Mouse (Mus musculus): ENCODE measurements around the gene Ifne. TPM values are rescaled to one million over a fixed set of nuclear protein-coding genes. Genes with fewer than 3 reads are reported as not detected.

Ifne gene
- polyA plus RNA-seq, 1 experiment, result 0.42 TPM

- TF ChIP-seq POLR2A (IDR thresholded peaks at IDR 0.05; ENCODE audit: low read depth, low read length) (no peak), CTCF (IDR thresholded peaks at IDR 0.05; ENCODE audit: extremely low read depth, insufficient read length, insufficient replicate concordance, low read depth, low read length) (no peak)
- H3K4me3 ChIP-seq (ENCODE audit: low read depth, low read length), result no peak overlapping the region
- H3K4me1 ChIP-seq (ENCODE audit: control insufficient read depth, insufficient read depth, insufficient read length, low read length), result peaks cover 37% of the 10 kb centered on the region
- peak overlapping the region; percentile 86 for H3K27ac ChIP-seq (ENCODE audit: insufficient read depth, low read depth, low read length)
- no peaks in the 10 kb centered on the region for H3K27me3 ChIP-seq (ENCODE audit: control insufficient read depth, insufficient read depth, low read length)
- peaks cover 5% of the 10 kb centered on the region; the same call in 1 of the 2 replicates for H3K36me3 ChIP-seq (ENCODE audit: control insufficient read depth, insufficient read depth, low read length)
- WGBS, result 29% methylated on average over 5 of the region's 5 CpGs
Observed at GRCm38 (mm10) chr4:88917770-88918460, 37.9 kb upstream of the Ifne start.

DNA sequence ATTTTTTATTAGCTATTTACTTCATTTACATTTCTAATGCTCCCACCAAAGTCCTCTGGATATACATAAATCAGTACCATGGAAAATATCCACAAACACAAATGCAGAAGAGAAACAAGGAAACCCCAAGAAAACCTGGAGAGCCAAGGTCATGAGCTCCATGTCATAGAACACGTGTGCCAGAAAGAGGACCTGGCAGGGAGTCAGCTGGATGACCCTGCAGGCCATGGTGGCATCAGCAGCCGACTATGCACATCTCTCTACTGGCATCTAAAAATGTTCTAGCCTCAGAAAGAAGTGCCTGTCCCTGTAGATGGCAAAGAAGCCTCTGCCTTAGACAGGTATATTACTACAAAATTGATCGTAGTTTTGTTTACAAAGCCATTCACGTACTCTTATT, 36.3 kb upstream of the Ifne start:
- no peak overlapping the region for H3K4me3 ChIP-seq (ENCODE audit: low read depth, low read length)
- H3K4me1 ChIP-seq (ENCODE audit: control insufficient read depth, insufficient read depth, insufficient read length, low read length), result peaks cover 34% of the 10 kb centered on the region
- peaks cover 5% of the 10 kb centered on the region; the same call in 1 of the 2 replicates for H3K36me3 ChIP-seq (ENCODE audit: control insufficient read depth, insufficient read depth, low read length)
- no peak for TF ChIP-seq POLR2A (IDR thresholded peaks at IDR 0.05; ENCODE audit: low read depth, low read length)
- no peak for TF ChIP-seq CTCF (IDR thresholded peaks at IDR 0.05; ENCODE audit: extremely low read depth, insufficient read length, insufficient replicate concordance, low read depth, low read length)
- H3K27me3 ChIP-seq (ENCODE audit: control insufficient read depth, insufficient read depth, low read length), result no peaks in the 10 kb centered on the region
- WGBS, result 57% methylated on average over 4 of the region's 4 CpGs
- no peak overlapping the region for H3K27ac ChIP-seq (ENCODE audit: insufficient read depth, low read depth, low read length)

DNA sequence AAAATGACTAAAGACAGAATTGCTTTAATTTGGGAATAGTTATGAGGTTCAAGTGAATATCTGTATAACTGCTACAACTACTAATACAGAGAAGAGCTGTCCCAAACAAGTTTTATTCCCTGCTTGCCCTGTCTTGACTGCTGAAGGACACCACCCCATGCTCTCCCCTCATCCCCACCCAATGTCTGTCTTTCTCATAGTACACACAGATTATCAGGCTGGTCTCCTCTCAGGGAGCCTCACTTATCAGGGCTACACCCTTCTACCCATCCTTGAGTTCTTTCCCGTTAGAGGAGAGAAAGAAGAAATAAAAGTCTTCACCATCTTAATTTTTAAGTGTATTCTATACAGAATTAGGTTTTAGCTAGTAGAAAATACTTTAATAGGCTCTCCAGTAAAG, 34.0 kb upstream of the Ifne start:
- WGBS, result 31% methylated on average over 1 of the region's 1 CpGs
- no peaks in the 10 kb centered on the region for H3K27me3 ChIP-seq (ENCODE audit: control insufficient read depth, insufficient read depth, low read length)
- H3K36me3 ChIP-seq (ENCODE audit: control insufficient read depth, insufficient read depth, low read length), result peaks cover 8% of the 10 kb centered on the region
- H3K4me3 ChIP-seq (ENCODE audit: low read depth, low read length), result no peak overlapping the region
- TF ChIP-seq CTCF (IDR thresholded peaks at IDR 0.05; ENCODE audit: extremely low read depth, insufficient read length, insufficient replicate concordance, low read depth, low read length), result no peak
- TF ChIP-seq POLR2A (IDR thresholded peaks at IDR 0.05; ENCODE audit: low read depth, low read length), result no peak
- peaks cover 29% of the 10 kb centered on the region; the same call in 1 of the 2 replicates for H3K4me1 ChIP-seq (ENCODE audit: control insufficient read depth, insufficient read depth, insufficient read length, low read length)
- no peak overlapping the region for H3K27ac ChIP-seq (ENCODE audit: insufficient read depth, low read depth, low read length)

GRCm38 (mm10) chr4:88912882-88913281, 32.9 kb upstream of the Ifne start:
- H3K4me1 ChIP-seq (ENCODE audit: control insufficient read depth, insufficient read depth, insufficient read length, low read length), result peaks cover 23% of the 10 kb centered on the region; the same call in 1 of the 2 replicates
- WGBS, result 72% methylated on average over 2 of the region's 2 CpGs
- H3K27me3 ChIP-seq (ENCODE audit: control insufficient read depth, insufficient read depth, low read length), result no peaks in the 10 kb centered on the region
- no peak overlapping the region for H3K27ac ChIP-seq (ENCODE audit: insufficient read depth, low read depth, low read length)
- TF ChIP-seq POLR2A (IDR thresholded peaks at IDR 0.05; ENCODE audit: low read depth, low read length) (no peak), CTCF (IDR thresholded peaks at IDR 0.05; ENCODE audit: extremely low read depth, insufficient read length, insufficient replicate concordance, low read depth, low read length) (no peak)
- H3K4me3 ChIP-seq (ENCODE audit: low read depth, low read length), result no peak overlapping the region
- peaks cover 8% of the 10 kb centered on the region for H3K36me3 ChIP-seq (ENCODE audit: control insufficient read depth, insufficient read depth, low read length)

DNA sequence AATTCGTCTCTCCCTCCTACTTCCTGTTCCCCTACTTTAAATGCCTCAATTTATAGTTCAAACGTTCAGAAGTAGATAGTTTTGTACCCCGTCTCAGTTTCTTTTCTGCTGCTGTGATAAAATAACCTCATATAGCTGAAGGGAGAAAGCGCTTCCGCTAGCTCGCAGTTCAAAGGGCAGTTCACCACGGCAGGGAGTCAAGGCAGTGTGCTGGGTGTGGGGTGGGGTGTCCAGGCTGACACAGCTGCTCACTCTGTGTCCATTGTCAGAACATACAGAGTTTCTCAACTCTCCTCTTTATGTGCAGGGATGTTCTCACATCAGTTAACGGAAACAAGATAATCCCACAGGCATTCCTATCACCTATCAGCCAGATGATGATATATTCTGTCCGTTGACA, 32.2 kb upstream of the Ifne start:
- no peak overlapping the region for H3K4me3 ChIP-seq (ENCODE audit: low read depth, low read length)
- WGBS, result 23% methylated on average over 9 of the region's 9 CpGs
- TF ChIP-seq CTCF (IDR thresholded peaks at IDR 0.05; ENCODE audit: extremely low read depth, insufficient read length, insufficient replicate concordance, low read depth, low read length) (no peak), POLR2A (IDR thresholded peaks at IDR 0.05; ENCODE audit: low read depth, low read length) (no peak)

DNA sequence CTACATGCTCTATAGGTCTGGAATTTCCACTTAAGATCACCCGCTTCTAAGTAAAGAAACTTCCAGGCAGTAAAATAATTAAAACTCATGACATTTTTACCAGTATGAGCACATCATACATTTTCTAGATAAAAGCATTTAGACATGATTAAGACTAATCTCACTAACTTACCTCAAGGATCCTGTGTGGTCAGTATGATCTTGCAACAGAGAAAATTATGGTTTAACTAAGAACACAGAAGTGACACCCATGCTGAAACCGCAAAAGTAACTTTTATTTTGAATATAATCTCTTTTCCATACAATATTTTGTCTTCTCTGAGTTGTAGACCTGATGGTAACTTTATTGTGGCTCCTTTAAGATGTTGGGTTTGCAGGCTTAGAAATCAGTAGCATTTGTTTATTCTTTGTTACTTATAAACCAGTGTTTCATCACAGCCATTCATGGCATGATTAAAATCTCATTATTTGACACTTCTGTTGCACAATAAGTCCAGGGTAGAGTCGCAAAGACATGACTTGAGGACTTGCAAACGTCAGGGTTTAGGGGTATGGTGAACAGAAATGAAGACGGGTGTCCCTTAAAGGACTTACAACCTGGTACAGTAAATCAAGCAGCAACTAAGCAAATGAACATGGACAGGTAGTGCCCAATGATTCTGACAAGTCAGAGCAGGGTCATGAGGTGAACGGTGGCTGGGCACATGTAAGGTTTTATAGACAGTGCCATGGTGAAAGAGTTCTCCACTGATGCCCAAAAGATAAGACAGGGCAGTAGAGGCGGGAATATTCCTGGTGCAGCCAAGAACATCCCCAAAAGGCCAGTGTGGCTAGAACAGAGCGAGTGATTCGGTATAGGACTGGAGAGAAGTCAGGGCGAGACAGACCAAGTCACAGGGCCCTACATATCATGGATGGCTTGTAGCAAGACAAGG, 29.9 kb upstream of the Ifne start:
- WGBS, result 58% methylated on average over 10 of the region's 10 CpGs
- H3K27ac ChIP-seq (ENCODE audit: insufficient read depth, low read depth, low read length), result peak overlapping the region; percentile 19; the same call in 1 of the 2 replicates
- H3K27me3 ChIP-seq (ENCODE audit: control insufficient read depth, insufficient read depth, low read length), result no peaks in the 10 kb centered on the region
- H3K4me1 ChIP-seq (ENCODE audit: control insufficient read depth, insufficient read depth, insufficient read length, low read length), result peaks cover 13% of the 10 kb centered on the region; the same call in 1 of the 2 replicates
- peaks cover 8% of the 10 kb centered on the region for H3K36me3 ChIP-seq (ENCODE audit: control insufficient read depth, insufficient read depth, low read length)
- TF ChIP-seq POLR2A (IDR thresholded peaks at IDR 0.05; ENCODE audit: low read depth, low read length) (no peak), CTCF (IDR thresholded peaks at IDR 0.05; ENCODE audit: extremely low read depth, insufficient read length, insufficient replicate concordance, low read depth, low read length) (no peak)
- no peak overlapping the region for H3K4me3 ChIP-seq (ENCODE audit: low read depth, low read length)

More for the DNA sequence above, 32.2 kb upstream of the Ifne start:
- no peaks in the 10 kb centered on the region for H3K27me3 ChIP-seq (ENCODE audit: control insufficient read depth, insufficient read depth, low read length)
- H3K4me1 ChIP-seq (ENCODE audit: control insufficient read depth, insufficient read depth, insufficient read length, low read length), result peaks cover 23% of the 10 kb centered on the region; the same call in 1 of the 2 replicates
- peaks cover 8% of the 10 kb centered on the region for H3K36me3 ChIP-seq (ENCODE audit: control insufficient read depth, insufficient read depth, low read length)
- H3K27ac ChIP-seq (ENCODE audit: insufficient read depth, low read depth, low read length), result no peak overlapping the region; the same call in 1 of the 2 replicates
